Mouse (Mus musculus): Measurements from ENCODE around the gene B4galt2.

GRCm38 (mm10) chr4:117837271-117837670, 46.0 kb downstream of the B4galt2 start:
- TF ChIP-seq POLR2A (IDR thresholded peaks at IDR 0.05; ENCODE audit: low read depth, low read length) (no peak), CTCF (IDR thresholded peaks at IDR 0.05; ENCODE audit: extremely low read depth, insufficient read depth, insufficient read length, insufficient replicate concordance) (no peak)
